Mouse (Mus musculus): ENCODE results near the gene Naa40. TPM values are rescaled to one million over a fixed set of nuclear protein-coding genes. Genes with fewer than 3 reads are reported as not detected.
A peak's percentile ranks its signal among the peaks of the same experiment; 100 is the strongest.

Naa40 gene
- 83.5 and 90.4 TPM in 2 replicates for polyA plus RNA-seq (2014; fragmentation: Nextera tagmentation; extraction: Ambion mirVana)

DNA sequence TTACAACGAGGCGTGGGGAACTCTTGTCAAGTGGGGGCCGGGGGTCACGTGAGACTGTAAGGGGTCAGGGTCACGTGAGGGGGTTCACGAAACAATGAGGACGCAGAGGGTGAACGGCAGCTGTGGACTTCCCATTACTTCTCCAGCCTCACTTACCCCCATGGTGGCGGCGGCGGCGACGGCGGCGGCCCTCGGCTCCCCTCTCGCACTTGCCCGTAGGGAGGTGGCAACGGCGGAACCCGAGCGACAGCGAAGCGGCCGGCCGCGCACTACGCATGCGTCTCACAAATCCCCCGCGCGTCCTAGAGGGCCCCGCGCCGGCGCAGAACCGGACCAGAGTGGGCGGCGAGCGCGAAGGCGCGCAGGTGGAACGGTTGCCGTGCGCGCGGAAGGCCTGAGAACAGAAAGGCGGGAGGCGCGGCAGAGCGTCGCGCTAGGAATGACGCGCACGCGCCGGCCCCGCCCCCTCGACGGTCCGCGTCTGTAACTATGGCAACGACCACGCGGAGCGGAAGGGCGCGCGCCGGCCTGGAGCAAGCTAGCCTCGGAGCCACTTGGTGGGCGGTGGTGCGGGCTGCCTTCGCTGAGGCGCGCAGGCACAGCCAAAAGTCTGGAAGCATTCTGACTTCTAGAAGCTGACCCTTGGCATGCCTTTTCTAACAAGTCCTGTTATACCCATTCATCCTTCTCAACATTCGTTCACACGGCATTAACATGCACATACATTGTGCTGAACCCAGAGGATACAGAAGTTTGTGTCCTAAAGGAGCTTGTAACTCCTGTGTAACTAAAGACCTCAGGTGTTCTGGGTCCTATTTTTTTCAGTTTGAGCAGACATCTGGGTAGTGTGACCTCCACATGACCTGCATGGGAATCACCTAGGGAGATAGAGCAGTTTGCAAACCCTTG, at the start of gene Naa40:
Gene Naa40, minus strand, starts transcription at position 402 of the 909 bp plus-strand sequence.
- Histone ChIP-seq H3K9ac (ENCODE audit: low read length) (peak within 1 kb of the TSS; percentile 75), H3K27ac (ENCODE audit: low read depth, low read length) (peak within 1 kb of the TSS; percentile 79; the same call in 1 of the 2 replicates), H3K4me1 (ENCODE audit: control insufficient read depth, insufficient read depth, low read length) (peaks cover 10% of the 10 kb centered on the region), H3K27me3 (ENCODE audit: control insufficient read depth, insufficient read depth, low read length) (no peaks in the 10 kb centered on the region), H3K4me2 (ENCODE audit: low read depth) (peak within 1 kb of the TSS; percentile 99), H3K4me3 (ENCODE audit: low read depth, low read length) (peak within 1 kb of the TSS; percentile 74), H3K9me3 (ENCODE audit: control insufficient read depth, low read length) (no peaks in the 10 kb centered on the region), H3K36me3 (ENCODE audit: control insufficient read depth, insufficient read depth, low read length) (no peaks in the 10 kb centered on the region)
- ATAC-seq (ENCODE audit: insufficient read depth, low FRiP score, low TSS enrichment) (peak; percentile 95), DNase-seq (ENCODE audit: low spot score) (peak; percentile 97)
- WGBS: under 1% methylated on average over 80 of the region's 80 CpGs

DNA sequence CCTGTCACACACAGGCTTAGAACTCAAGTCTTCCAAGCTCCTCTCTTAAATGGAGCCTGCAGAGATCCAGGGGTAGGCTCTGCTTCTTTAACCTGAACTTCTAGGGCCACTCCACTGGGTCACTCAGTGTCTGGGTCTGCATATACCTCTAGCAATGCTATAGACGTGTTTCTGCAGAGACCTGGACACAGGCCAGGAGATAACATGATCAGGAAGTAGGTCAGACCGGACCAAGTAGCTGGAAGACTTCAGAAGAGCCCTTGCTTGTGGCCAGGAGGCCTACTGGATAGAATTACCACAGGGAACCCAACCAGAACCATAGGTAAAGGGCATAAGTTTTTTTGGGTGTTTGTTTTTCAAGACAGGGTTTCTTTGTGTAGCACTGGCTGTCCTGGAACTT, 48.8 kb upstream of the Naa40 start:
- 78% methylated on average over 2 of the region's 2 CpGs for WGBS
- no peak for DNase-seq (ENCODE audit: low spot score)
- H3K27ac ChIP-seq (ENCODE audit: low read depth, low read length): no peak overlapping the region
- peaks cover 5% of the 10 kb centered on the region; the same call in 1 of the 2 replicates for H3K4me1 ChIP-seq (ENCODE audit: control insufficient read depth, insufficient read depth, low read length)
- H3K4me2 ChIP-seq (ENCODE audit: low read depth): no peak overlapping the region
- no peaks in the 10 kb centered on the region for H3K9me3 ChIP-seq (ENCODE audit: control insufficient read depth, low read length)
- H3K4me3 ChIP-seq (ENCODE audit: low read depth, low read length): no peak overlapping the region
- H3K9ac ChIP-seq (ENCODE audit: low read length): no peak overlapping the region
- peaks cover 7% of the 10 kb centered on the region for H3K36me3 ChIP-seq (ENCODE audit: control insufficient read depth, insufficient read depth, low read length)
- ATAC-seq (ENCODE audit: insufficient read depth, low FRiP score, low TSS enrichment): no peak
- no peaks in the 10 kb centered on the region for H3K27me3 ChIP-seq (ENCODE audit: control insufficient read depth, insufficient read depth, low read length)

DNA sequence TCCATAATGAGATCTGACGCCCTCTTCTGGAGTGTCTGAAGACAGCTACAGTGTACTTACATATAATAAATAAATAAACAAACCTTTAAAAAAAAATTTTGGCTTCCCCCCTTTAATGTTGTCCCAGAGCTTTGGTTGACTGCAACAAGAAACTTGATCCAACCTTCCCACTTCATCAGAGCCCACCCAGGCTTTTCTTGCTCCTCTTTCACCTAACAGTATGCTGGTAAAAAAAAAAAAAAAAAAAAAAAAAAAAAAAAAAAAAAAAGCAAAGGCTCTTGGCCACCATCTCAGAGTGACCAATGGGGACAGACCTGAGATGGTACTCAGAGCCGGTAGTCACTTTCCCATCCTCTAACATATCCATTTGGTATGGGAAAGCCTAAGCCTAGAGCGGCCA, 47.3 kb upstream of the Naa40 start:
- Histone ChIP-seq H3K27ac (ENCODE audit: low read depth, low read length) (no peak overlapping the region), H3K4me1 (ENCODE audit: control insufficient read depth, insufficient read depth, low read length) (peaks cover 5% of the 10 kb centered on the region; the same call in 1 of the 2 replicates), H3K4me2 (ENCODE audit: low read depth) (no peak overlapping the region), H3K9me3 (ENCODE audit: control insufficient read depth, low read length) (no peaks in the 10 kb centered on the region), H3K4me3 (ENCODE audit: low read depth, low read length) (no peak overlapping the region), H3K27me3 (ENCODE audit: control insufficient read depth, insufficient read depth, low read length) (no peaks in the 10 kb centered on the region), H3K9ac (ENCODE audit: low read length) (no peak overlapping the region), H3K36me3 (ENCODE audit: control insufficient read depth, insufficient read depth, low read length) (peaks cover 13% of the 10 kb centered on the region)
- DNase-seq (ENCODE audit: low spot score) (no peak), ATAC-seq (ENCODE audit: insufficient read depth, low FRiP score, low TSS enrichment) (no peak)
- WGBS: 77% methylated on average over 3 of the region's 3 CpGs

DNA sequence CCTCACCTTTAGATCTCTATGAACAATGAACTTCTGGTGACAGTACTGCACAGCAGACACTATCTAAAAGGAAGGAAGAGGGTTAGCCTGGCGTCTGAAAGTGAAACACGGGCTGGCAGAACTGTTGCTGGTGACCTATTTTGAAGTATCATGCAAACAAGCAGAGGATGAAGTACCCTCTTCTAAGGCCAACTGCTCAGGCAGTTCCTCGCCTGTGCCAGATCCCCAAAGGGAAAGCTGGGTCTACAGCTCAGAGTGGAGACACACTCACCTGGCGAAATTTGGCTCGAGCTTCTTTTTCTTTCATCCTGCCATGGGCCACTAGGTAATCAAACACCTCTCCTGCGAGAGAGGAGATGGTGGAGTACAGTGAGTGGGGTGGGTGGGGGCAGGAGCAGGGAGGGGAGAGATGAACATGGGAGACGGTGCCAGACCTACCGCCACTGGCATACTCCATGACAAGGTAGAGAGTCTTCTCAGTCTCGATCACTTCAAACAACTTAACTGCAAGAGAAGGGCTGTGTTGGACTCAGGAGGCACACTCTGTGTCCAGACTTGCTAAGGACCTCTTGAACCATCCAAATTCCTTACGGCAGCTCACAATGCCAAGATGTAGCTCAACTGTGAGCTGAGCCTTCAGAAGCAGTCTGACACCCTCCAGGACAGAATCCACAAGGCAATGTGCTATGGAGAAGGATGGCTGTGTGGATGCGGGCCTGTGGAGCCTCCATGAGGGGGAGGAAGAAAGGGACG, 45.8 kb upstream of the Naa40 start:
- 89% methylated on average over 12 of the region's 12 CpGs for WGBS
- ATAC-seq (ENCODE audit: insufficient read depth, low FRiP score, low TSS enrichment) (no peak), DNase-seq (ENCODE audit: low spot score) (no peak)

DNA sequence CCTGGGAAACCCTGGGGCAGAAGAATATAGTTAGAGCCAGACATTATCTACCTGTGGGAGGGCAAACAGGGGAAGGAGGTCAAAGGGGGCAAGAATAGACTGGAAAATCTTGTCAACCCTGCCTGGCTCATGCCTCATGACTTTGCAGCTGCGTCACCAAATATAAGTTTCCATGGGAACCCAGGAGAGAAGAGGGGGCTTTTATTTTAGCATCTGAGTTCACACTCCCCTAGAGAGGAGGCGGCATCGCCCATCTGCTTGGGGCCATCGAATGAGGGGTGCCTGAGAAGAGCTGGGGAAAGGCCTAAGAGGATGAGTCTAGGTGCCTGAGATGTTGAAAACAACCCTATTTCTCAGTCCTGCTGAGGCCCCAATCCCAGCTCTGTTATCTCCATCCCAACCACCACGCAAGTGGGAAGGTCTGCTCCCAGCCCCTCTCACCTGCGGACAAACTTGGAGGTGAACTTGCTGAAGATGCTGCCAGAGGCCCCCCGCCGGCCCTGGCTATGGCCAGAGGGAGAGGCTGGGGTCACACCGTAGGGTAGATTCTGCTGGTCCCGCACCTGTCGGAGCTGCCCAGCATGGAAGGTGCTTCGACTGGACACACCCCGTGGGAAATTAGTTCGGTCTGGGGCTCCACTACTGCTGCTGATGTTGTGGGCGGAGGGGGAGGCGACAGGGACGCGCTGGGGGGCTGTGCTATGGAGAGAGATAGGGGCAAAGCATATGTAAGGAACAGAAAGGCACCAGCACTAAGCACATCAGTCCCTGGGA, 39.8 kb upstream of the Naa40 start:
- Histone ChIP-seq H3K4me2 (ENCODE audit: low read depth) (no peak overlapping the region), H3K27ac (ENCODE audit: low read depth, low read length) (no peak overlapping the region), H3K9me3 (ENCODE audit: control insufficient read depth, low read length) (no peaks in the 10 kb centered on the region), H3K9ac (ENCODE audit: low read length) (no peak overlapping the region), H3K4me3 (ENCODE audit: low read depth, low read length) (no peak overlapping the region), H3K4me1 (ENCODE audit: control insufficient read depth, insufficient read depth, low read length) (peaks cover 9% of the 10 kb centered on the region), H3K36me3 (ENCODE audit: control insufficient read depth, insufficient read depth, low read length) (peaks cover 26% of the 10 kb centered on the region), H3K27me3 (ENCODE audit: control insufficient read depth, insufficient read depth, low read length) (no peaks in the 10 kb centered on the region)
- DNase-seq (ENCODE audit: low spot score): no peak
- 90% methylated on average over 18 of the region's 18 CpGs for WGBS
- no peak for ATAC-seq (ENCODE audit: insufficient read depth, low FRiP score, low TSS enrichment)

More for the DNA sequence above, 45.8 kb upstream of the Naa40 start:
- no peak overlapping the region for H3K4me3 ChIP-seq (ENCODE audit: low read depth, low read length)
- H3K4me2 ChIP-seq (ENCODE audit: low read depth): no peak overlapping the region
- H3K27me3 ChIP-seq (ENCODE audit: control insufficient read depth, insufficient read depth, low read length): no peaks in the 10 kb centered on the region
- no peak overlapping the region for H3K27ac ChIP-seq (ENCODE audit: low read depth, low read length)
- H3K9ac ChIP-seq (ENCODE audit: low read length): no peak overlapping the region
- H3K36me3 ChIP-seq (ENCODE audit: control insufficient read depth, insufficient read depth, low read length): peaks cover 18% of the 10 kb centered on the region
- H3K4me1 ChIP-seq (ENCODE audit: control insufficient read depth, insufficient read depth, low read length): peaks cover under 1% of the 10 kb centered on the region; the same call in 1 of the 2 replicates
- no peaks in the 10 kb centered on the region for H3K9me3 ChIP-seq (ENCODE audit: control insufficient read depth, low read length)

DNA sequence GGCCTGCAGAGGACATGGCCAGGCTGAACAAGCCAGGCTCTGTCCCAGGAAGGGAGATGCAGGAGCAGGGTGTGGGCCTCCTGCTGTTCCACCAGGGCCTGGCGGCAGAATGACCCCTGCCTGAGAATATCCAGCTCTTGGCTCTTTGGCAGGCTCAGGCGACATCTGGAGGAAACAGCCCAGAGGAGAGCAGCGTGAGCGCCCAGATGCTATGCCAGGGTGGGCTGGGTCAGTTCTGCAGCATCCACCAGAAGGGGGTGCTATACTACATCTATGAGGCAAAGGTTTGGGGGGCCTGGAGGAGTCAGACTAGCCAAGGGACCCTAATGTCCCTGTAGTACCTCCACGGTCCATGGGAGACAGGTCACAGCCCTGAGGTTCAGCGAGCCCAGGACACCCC, 38.1 kb upstream of the Naa40 start:
- Histone ChIP-seq H3K27ac (ENCODE audit: low read depth, low read length) (no peak overlapping the region), H3K27me3 (ENCODE audit: control insufficient read depth, insufficient read depth, low read length) (no peaks in the 10 kb centered on the region), H3K4me2 (ENCODE audit: low read depth) (no peak overlapping the region), H3K9me3 (ENCODE audit: control insufficient read depth, low read length) (no peaks in the 10 kb centered on the region), H3K4me1 (ENCODE audit: control insufficient read depth, insufficient read depth, low read length) (peaks cover 15% of the 10 kb centered on the region), H3K4me3 (ENCODE audit: low read depth, low read length) (no peak overlapping the region), H3K9ac (ENCODE audit: low read length) (no peak overlapping the region), H3K36me3 (ENCODE audit: control insufficient read depth, insufficient read depth, low read length) (peaks cover 26% of the 10 kb centered on the region)
- DNase-seq (ENCODE audit: low spot score): peak; percentile 65
- ATAC-seq (ENCODE audit: insufficient read depth, low FRiP score, low TSS enrichment): peak; percentile 20; the same call in 1 of the 2 replicates
- 43% methylated on average over 6 of the region's 6 CpGs for WGBS

DNA sequence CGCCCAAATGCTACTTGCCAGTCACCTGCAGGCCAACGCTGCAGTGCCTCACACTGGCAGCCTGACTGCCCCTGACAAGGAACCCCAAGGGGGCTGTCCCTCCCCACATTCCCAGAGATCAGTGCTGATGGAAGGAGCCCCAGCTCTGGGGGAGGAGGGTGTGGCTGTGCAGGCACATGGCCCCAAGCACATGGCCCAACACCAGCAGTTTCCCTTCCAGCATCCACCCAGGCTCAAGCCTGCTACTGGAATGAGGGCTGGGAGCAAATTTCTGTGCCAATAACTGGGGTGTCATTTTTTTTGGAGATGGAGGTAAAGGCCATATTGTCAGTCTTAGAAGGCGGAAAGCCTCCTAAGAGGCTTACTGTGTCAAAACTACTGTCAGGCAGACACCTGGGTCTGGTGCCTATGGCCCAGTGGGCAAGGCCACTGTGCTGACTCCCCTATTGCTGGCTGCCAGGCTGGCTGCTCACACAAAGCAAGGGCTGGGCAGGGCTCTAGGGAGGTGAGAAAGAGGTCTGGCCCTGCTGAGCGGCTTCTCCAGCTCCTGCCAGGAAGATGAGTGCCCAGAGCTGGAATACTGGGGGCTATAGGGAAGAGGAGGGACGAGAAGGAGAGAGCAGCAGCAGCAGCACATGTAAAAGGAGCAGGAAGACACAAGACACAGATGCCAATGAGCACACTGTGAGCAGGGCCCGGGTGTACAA, 37.4 kb upstream of the Naa40 start:
- H3K4me2 ChIP-seq (ENCODE audit: low read depth): no peak overlapping the region
- H3K4me3 ChIP-seq (ENCODE audit: low read depth, low read length): no peak overlapping the region
- H3K27ac ChIP-seq (ENCODE audit: low read depth, low read length): no peak overlapping the region
- H3K36me3 ChIP-seq (ENCODE audit: control insufficient read depth, insufficient read depth, low read length): peaks cover 32% of the 10 kb centered on the region
- H3K9ac ChIP-seq (ENCODE audit: low read length): no peak overlapping the region
- 83% methylated on average over 6 of the region's 6 CpGs for WGBS
- H3K27me3 ChIP-seq (ENCODE audit: control insufficient read depth, insufficient read depth, low read length): no peaks in the 10 kb centered on the region
- no peak for ATAC-seq (ENCODE audit: insufficient read depth, low FRiP score, low TSS enrichment)
- no peak for DNase-seq (ENCODE audit: low spot score)
- H3K9me3 ChIP-seq (ENCODE audit: control insufficient read depth, low read length): no peaks in the 10 kb centered on the region
- peaks cover 15% of the 10 kb centered on the region for H3K4me1 ChIP-seq (ENCODE audit: control insufficient read depth, insufficient read depth, low read length)

DNA sequence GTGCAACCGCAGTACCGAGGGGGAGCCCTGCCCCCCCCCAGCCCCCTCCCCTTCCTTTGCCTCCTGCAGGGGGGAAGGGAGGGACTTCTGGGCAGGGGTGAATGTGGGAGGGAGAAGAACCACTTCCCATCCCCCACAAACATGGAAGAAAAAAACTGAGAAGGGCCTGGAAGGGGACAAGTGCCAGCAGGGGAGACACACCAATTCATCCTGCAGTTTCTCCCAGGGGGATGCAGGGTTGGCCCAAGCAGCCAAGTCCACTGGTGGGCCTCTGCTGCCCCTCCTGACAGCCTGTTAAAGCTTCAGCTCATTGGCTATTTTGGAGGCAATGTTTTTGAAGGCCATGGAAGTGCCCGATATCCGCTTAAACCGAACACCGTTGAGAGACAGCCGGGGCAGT, 35.8 kb upstream of the Naa40 start:
- peaks cover 41% of the 10 kb centered on the region for H3K36me3 ChIP-seq (ENCODE audit: control insufficient read depth, insufficient read depth, low read length)
- peak overlapping the region; percentile 17; the same call in 1 of the 2 replicates for H3K27ac ChIP-seq (ENCODE audit: low read depth, low read length)
- no peak overlapping the region for H3K9ac ChIP-seq (ENCODE audit: low read length)
- DNase-seq (ENCODE audit: low spot score) (peak; percentile 43), ATAC-seq (ENCODE audit: insufficient read depth, low FRiP score, low TSS enrichment) (no peak)
- 73% methylated on average over 7 of the region's 7 CpGs for WGBS
- no peak overlapping the region for H3K4me3 ChIP-seq (ENCODE audit: low read depth, low read length)
- H3K9me3 ChIP-seq (ENCODE audit: control insufficient read depth, low read length): no peaks in the 10 kb centered on the region
- H3K4me2 ChIP-seq (ENCODE audit: low read depth): no peak overlapping the region
- peaks cover 15% of the 10 kb centered on the region for H3K4me1 ChIP-seq (ENCODE audit: control insufficient read depth, insufficient read depth, low read length)
- H3K27me3 ChIP-seq (ENCODE audit: control insufficient read depth, insufficient read depth, low read length): no peaks in the 10 kb centered on the region
